Mouse (Mus musculus) frontal cortex, postnatal 25 days (tissue): ENCODE measurements around the gene Ntrk2.
A peak's percentile ranks its signal among the peaks of the same experiment; 100 is the strongest.

Experiments
- DNase-seq, 2 experiments: peaks; one replicate each; pipeline ENCODE4 v3.0.0; 2022; ENCODE audit warnings: low spot score in 2 of 2

Ntrk2 gene

GRCm38 (mm10) chr13:59115551-59115950, 309.2 kb downstream of the Ntrk2 start:
- no peak for DNase-seq

GRCm38 (mm10) chr13:59117233-59117632, 310.9 kb downstream of the Ntrk2 start:
- DNase-seq: no peak

GRCm38 (mm10) chr13:59119596-59120394, 313.4 kb downstream of the Ntrk2 start:
- DNase-seq: no peak

- no peak for DNase-seq
Measured at GRCm38 (mm10) chr13:59143141-59143744, 336.9 kb downstream of the Ntrk2 start.

- peak in 1 of 2 experiments; percentile 38 for DNase-seq
Measured at GRCm38 (mm10) chr13:59144321-59144856, 338.0 kb downstream of the Ntrk2 start.

- DNase-seq: peak; percentile 80 to 88
Measured at GRCm38 (mm10) chr13:59145677-59146555, 339.5 kb downstream of the Ntrk2 start.

GRCm38 (mm10) chr13:59146616-59147015, 340.2 kb downstream of the Ntrk2 start:
- DNase-seq: no peak

- no peak for DNase-seq
Measured at GRCm38 (mm10) chr13:59147976-59148375, 341.6 kb downstream of the Ntrk2 start.

GRCm38 (mm10) chr13:59148793-59149192, 342.4 kb downstream of the Ntrk2 start:
- no peak for DNase-seq

GRCm38 (mm10) chr13:59164015-59164414, 357.6 kb downstream of the Ntrk2 start:
- no peak for DNase-seq

- no peak for DNase-seq
Measured at GRCm38 (mm10) chr13:59173840-59174239, 367.5 kb downstream of the Ntrk2 start.

- no peak for DNase-seq
Measured at GRCm38 (mm10) chr13:59176021-59176420, 369.7 kb downstream of the Ntrk2 start.

GRCm38 (mm10) chr13:59176485-59176884, 370.1 kb downstream of the Ntrk2 start:
- no peak for DNase-seq

GRCm38 (mm10) chr13:59177003-59177402, 370.6 kb downstream of the Ntrk2 start:
- DNase-seq: no peak

- DNase-seq: no peak
Measured at GRCm38 (mm10) chr13:59179986-59180385, 373.6 kb downstream of the Ntrk2 start.

- DNase-seq: no peak
Measured at GRCm38 (mm10) chr13:59180781-59181180, 374.4 kb downstream of the Ntrk2 start.

GRCm38 (mm10) chr13:59181188-59181947, 375.0 kb downstream of the Ntrk2 start:
- no peak for DNase-seq

- DNase-seq: no peak
Measured at GRCm38 (mm10) chr13:59182630-59183029, 376.3 kb downstream of the Ntrk2 start.
